Mouse (Mus musculus): ENCODE data around the gene Tmem131l.

Tmem131l gene

DNA sequence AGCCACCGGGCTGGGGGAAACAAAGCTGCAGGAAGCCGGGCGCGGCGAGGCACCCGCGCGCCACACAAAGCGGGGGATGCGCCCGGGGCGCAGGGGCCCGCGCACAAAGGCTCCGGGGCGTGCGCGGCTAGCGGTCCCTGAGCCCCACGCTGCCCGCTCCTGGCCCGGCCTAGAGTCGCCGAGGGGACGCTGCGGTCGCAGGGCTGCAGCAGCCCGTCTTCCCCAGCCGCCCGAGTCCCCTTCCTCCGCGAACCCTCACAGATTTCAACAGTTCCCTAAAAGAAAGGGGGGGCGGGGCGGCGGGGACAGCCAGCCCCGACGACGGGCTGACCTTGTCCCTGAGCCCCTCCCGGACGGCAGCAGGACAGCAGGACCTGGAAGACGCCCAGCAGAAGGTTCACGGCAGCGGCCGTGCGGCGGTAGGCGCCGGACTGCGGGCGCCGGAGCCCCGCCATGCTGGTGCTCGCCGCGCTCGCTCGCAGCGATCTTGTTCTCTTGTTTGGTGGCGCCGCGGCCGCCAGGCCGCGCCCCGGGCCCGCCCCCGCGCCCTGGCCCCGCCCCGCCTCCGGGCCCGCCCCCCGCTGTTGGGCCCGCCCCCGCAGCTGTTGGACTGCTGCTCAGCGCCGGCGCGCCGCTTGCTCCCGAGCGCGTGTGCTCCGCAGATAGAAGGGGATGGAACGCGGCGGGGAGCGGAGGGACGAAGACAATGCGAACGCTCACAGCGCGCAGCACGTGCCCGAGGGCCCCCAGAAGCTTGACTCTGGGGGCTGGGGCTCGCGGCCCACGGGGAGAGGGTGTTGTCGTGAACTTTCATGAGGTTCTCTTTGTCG is at the start of gene Tmem131l:
Tmem131l (minus strand) TSS at position 530 of the 830 bp plus-strand sequence.
- in situ Hi-C loops (cut with MboI, MseI): no loop called here

GRCm38 (mm10) chr3:84086921-84087320 is 46.9 kb upstream of the Tmem131l start:
- in situ Hi-C loops (cut with MboI, MseI): no loop called here

GRCm38 (mm10) chr3:84086337-84086736 is 46.4 kb upstream of the Tmem131l start:
- in situ Hi-C loops (cut with MboI, MseI): no loop called here

GRCm38 (mm10) chr3:84085429-84085828 is 45.5 kb upstream of the Tmem131l start:
- in situ Hi-C loops (cut with MboI, MseI): no loop called here

- in situ Hi-C loops (cut with MboI, MseI): no loop called here
Observed at GRCm38 (mm10) chr3:84081208-84081722, 41.3 kb upstream of the Tmem131l start.

DNA sequence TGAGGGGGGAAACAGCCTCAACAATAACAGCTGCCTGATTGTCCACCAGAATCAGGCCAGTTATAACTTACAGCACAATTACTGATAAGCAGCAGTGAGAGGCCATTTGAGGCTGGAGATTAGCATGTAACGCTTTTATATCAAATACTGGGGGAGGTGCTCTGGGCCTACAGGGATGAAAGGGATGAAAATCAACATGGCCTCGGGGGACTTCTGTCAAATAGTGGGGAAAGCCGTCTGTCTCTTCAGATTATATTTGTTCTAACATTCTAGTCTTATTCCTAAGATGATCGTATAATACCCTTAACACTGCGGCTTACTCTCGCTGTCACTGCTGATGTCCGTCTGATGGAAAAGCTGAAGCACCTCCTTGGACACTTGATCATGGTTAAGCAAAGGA is 40.1 kb upstream of the Tmem131l start:
- in situ Hi-C loops (cut with MboI, MseI): no loop called here

DNA sequence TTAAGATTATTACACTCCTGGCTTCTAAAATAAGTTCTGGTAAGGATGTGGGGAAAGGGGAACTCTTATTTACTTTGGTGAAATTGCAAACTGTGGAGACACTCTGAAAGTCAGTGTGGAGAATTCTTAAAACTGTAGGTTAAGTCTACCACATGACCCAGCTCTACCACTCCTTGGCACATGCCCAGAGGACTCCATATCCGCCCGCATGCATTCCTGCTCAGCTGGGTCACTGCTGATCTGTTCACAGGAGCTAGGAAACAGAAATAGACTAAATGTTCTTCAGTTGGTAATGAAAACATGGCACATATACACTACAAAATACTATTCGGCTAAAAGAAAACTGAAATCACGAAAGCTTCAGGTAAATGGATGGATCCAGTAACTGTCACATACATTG is 37.5 kb upstream of the Tmem131l start:
- in situ Hi-C loops (cut with MboI, MseI): no loop called here

- in situ Hi-C loops (cut with MboI, MseI): no loop called here
Observed at GRCm38 (mm10) chr3:84076543-84077332, 36.8 kb upstream of the Tmem131l start.

DNA sequence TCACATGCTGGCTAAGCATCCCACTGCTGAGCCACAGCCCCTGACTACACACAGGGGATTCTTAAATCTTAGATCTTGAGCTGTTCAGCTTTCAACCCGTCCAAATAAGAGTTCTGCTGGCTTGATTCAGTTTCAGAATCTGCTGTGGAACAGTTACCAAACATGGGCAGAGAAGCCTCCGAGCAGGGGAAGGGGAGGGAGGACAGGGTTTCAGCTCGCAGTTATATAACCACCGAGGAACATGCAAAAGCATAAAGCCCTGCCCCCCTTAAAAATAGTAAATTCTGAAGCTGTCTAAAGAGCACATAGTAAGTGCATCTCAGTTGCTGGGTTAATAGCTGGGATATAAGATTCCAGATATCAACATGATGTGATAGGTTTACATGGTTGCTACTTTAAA is 35.5 kb upstream of the Tmem131l start:
- in situ Hi-C loops (cut with MboI, MseI): no loop called here

DNA sequence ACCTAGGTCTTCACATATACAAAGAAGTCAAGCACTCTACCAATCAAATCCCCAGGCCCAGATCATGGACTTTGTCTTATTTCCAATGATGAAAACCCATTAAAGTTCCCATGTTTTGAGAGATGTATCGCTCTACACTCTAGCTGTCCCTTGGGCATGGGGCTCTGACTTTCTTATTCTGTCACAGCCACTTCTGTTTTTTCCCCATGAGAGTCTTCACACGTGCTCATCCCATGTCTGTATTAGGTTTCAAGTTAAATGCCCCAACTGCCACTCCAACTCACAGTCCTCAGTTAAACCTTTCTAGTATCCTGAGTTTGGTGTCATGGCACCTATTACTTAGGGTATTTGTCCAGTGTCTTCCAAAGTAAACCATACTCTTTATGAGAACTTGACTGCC is 34.8 kb upstream of the Tmem131l start:
- in situ Hi-C loops (cut with MboI, MseI): no loop called here

DNA sequence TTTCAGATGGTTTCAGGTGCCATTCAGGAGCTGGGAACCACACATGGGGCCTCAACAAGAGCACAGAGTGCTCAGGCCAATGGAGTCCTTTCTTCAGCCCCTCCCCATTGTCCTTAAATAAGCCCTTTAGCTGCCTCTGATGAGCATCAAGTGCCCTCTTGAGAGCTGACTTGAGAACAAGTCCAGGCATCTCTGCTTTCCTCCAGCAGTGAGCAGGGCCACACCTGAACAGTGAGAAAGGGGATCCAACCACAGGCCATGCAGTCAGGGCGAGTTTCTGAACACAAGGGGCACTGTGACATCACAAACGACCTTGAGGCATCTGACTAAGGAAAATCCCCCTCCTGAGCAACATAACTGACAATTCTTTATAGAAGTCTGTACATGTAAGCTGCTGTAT is 31.7 kb upstream of the Tmem131l start:
- in situ Hi-C loops (cut with MboI, MseI): no loop called here

DNA sequence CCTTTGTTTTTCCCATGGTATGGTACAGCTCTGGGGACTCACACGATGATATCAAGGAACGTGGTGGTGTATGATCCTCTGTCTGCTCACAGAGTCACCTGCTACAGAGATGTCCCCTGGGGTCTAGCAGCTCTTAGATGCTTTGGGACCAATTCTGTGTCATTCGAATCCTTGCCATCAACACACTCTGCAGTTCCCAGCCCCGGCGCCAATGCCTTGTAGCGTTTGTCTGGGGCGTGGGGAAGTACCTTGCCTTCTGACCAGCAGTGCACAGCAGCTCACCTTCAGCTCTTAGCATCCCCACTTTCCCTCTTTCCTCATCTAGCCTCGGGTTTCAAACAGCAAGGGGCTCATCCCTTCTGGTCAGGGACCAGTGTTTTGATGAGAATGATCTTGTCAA is 30.8 kb upstream of the Tmem131l start:
- in situ Hi-C loops (cut with MboI, MseI): no loop called here

DNA sequence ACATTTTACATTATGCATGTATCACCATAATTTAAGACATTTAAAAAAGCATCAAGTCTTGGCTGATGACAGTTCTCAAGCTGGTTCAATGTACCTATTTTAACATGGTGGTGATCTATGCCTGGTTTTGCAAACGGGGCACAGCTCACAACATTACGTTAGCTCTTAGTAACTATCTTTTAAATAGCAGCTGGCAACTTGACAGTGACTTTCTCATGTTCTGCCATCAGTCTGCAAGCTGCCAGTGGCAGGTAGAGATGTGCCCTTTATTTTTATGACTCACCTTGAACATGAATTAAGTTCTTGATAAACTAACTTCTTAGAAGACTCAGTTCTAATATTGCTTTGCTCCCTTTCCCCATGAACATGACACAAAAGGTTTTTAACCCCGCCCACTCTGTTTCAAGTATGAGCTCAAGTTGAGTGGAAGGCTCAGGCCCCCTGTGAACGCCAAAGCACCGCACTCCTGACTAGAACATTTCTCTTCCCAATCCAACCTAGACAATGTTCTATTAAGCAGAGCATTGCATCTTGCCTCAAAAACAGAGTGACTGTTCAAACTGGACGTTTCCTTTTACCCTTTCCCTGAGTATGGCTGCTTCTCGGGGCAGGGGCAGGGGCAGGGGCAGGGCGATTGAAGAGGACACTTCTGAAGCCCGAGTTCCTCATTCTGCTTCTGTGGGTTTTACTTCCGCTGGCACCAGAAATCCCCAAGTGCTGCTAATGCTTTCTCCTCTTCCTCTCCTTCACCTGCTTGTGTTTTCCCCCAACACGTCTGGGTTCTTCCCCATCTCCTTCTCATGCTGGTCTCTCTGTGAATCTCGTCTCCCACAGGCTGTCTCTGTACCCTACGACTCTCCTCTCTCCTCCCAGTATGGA is 29.1 kb upstream of the Tmem131l start:
- in situ Hi-C loops (cut with MboI, MseI): no loop called here

GRCm38 (mm10) chr3:84065825-84066224 is 25.9 kb upstream of the Tmem131l start:
- in situ Hi-C loops (cut with MboI, MseI): no loop called here

DNA sequence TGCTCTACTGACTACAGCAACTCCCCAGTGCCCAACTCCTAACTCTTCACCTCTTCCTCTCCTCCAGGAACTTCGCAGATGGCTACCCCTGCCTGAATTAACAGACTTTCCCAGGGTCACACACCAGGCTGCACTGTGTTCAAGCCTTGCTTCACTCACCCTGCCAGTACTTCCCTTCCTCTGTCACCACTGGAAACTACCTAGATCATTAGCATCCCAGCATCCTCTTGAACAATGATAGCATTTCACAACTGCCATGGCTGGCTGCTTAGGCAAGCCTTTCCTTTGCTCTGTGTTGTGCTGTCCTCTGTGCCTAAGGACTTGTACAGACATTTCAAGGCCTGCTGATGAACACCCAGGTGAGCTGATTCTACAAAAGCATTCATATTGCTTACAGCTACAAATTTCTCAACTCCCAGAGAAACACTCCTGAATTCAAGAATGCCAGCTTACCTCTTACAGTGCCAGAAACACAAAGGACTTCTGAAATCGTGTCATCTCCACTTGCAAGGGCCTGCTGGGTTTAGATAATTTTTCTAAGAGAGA is 23.5 kb upstream of the Tmem131l start:
- in situ Hi-C loops (cut with MboI, MseI): no loop called here

GRCm38 (mm10) chr3:84061523-84062453 is 21.8 kb upstream of the Tmem131l start:
- in situ Hi-C loops (cut with MboI, MseI): no loop called here

GRCm38 (mm10) chr3:84060946-84061345 is 21.0 kb upstream of the Tmem131l start:
- in situ Hi-C loops (cut with MboI, MseI): no loop called here

- in situ Hi-C loops (cut with MboI, MseI): no loop called here
Observed at GRCm38 (mm10) chr3:84060128-84060527, 20.2 kb upstream of the Tmem131l start.

DNA sequence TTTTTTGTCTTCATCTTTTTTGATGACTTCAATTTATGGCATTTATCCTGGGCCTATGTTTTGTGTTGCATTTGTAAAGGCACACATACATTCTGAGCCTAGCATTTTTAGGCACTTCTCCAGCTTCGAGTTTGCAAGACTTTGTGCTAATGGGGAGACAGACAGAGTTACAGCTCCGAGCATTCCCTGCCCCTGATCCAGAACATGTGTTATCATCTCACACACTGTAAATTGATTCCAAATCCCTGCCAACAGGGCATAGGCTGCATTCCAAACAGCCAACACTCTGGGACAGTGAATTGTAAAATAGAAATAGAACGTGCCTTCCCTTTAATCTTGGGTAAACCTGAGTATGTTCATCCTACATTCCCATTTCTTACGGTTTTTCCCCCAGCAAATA is 19.7 kb upstream of the Tmem131l start:
- in situ Hi-C loops (cut with MboI, MseI): no loop called here

DNA sequence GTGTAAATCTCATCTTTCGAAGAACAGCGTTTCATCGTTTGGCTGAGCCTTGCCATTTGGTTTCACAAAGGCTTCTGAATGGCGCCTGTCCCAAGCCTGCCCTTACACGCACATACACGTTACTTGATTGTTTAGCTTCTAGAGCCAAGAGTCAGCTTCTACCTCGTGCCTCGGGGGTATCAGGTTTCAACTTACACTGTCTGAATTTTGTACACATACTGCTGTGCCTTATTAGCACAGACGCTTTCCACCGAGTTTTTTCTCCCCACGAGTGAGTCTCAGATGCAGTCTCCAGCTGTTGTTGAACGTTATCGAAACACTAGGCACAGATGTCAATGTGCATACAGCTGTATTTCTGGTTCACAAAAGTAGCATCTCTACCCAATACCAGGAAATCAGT is 19.3 kb upstream of the Tmem131l start:
- in situ Hi-C loops (cut with MboI, MseI): no loop called here
